Mouse (Mus musculus) C2C12 (cell line): ENCODE measurements around the gene Spdl1. TPM values are rescaled to one million over a fixed set of nuclear protein-coding genes. Genes with fewer than 3 reads are reported as not detected.
"Not testable (repeated sequence)": the region's sequence is repeated elsewhere in the genome, so short reads cannot be mapped to it uniquely, and the experiment has no call there.

Experiments
- H3K27me3 ChIP-seq: one replicate; pipeline ENCODE4 v1.6.1; 2011; ENCODE audit not compliant: control insufficient read depth, insufficient read depth, insufficient read length
- H3K36me3 ChIP-seq: one replicate; pipeline ENCODE4 v1.6.1; 2011; ENCODE audit not compliant: control insufficient read depth, insufficient read depth
- H3K4me3 ChIP-seq: one replicate; pipeline ENCODE4 v1.5.1; 2011; ENCODE audit warnings: mild to moderate bottlenecking, control low read depth; ENCODE audit not compliant: poor library complexity, insufficient read depth, severe bottlenecking
- H3K79me2 ChIP-seq: one replicate; pipeline ENCODE4 v1.6.1; 2011; ENCODE audit not compliant: control insufficient read depth, insufficient read depth
- H3K79me3 ChIP-seq: one replicate; pipeline ENCODE4 v1.6.1; 2011; ENCODE audit warnings: low read depth, control low read depth
- H3ac ChIP-seq: one replicate; pipeline ENCODE3; 2011; ENCODE audit warnings: low read depth; ENCODE audit not compliant: control insufficient read depth, insufficient read length
- CEBPB ChIP-seq: IDR thresholded peaks from one replicate; pipeline ENCODE4 v1.6.1; 2011; ENCODE audit warnings: low read depth, mild to moderate bottlenecking, control low read depth, moderate library complexity
- CTCF ChIP-seq: IDR thresholded peaks from one replicate; pipeline ENCODE4 v1.5.1; 2011; ENCODE audit not compliant: control insufficient read depth, insufficient read depth, insufficient read length
- FOSL1 ChIP-seq: IDR thresholded peaks from one replicate; pipeline ENCODE4 v1.8.0; 2011; ENCODE audit warnings: mild to moderate bottlenecking, low read length; ENCODE audit not compliant: poor library complexity, insufficient read depth, severe bottlenecking
- MAX ChIP-seq: IDR thresholded peaks from one replicate; pipeline ENCODE4 v1.6.1; 2011; ENCODE audit warnings: mild to moderate bottlenecking, control low read depth
- MYOD1 ChIP-seq: IDR thresholded peaks from one replicate; pipeline ENCODE4 v1.6.1; 2011; ENCODE audit warnings: low read depth; ENCODE audit not compliant: control insufficient read depth, insufficient read length
- MYOG ChIP-seq: IDR thresholded peaks from one replicate; pipeline ENCODE4 v1.6.1; 2011; ENCODE audit not compliant: control insufficient read depth, insufficient read length; ENCODE audit errors: extremely low read depth
- USF1 ChIP-seq: IDR thresholded peaks from one replicate; pipeline ENCODE4 v1.6.1; 2011; ENCODE audit warnings: low read depth, mild to moderate bottlenecking, control low read depth, moderate library complexity
- polyA plus RNA-seq: library from polyadenylated mRNA; unstranded; fragments of >200 nt; fragmentation: generic; extraction: Trizol; gene quantifications from one replicate; pipeline ENCODE4 v1.2.1, GENCODE M21; 2012; ENCODE audit warnings: missing spikeins

The Spdl1 gene
- polyA plus RNA-seq, 1 experiment = 11.5 TPM

DNA sequence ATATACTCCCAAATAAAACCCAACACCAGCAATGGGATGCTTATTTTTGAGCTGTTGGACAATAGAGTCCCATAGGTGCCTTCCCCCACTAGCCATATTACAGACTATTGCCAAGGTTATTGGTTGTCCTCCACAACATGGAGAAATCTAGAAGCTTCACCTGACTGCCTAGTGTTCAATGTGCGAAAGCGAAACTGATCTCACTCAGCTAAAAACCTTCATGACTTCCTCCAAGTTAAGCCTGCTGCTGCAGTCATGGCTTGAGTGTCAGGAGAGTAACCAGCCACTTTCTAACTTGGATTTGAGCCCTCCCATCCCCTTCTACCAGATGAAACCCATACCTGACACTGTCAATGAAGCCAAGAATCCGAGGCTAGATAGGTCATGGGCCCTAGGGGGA is 5.6 kb downstream of the Spdl1 start:
- H3K27me3 ChIP-seq = no peaks in the 10 kb centered on the region
- peaks cover 83% of the 10 kb centered on the region for H3K79me2 ChIP-seq
- H3K36me3 ChIP-seq = peaks cover 70% of the 10 kb centered on the region
- H3K4me3 ChIP-seq = no peak overlapping the region
- TF ChIP-seq MYOG (no peak), MYOD1 (no peak), USF1 (no peak), CTCF (no peak), FOSL1 (no peak)
- no peak overlapping the region for H3ac ChIP-seq
- peaks cover 53% of the 10 kb centered on the region for H3K79me3 ChIP-seq

DNA sequence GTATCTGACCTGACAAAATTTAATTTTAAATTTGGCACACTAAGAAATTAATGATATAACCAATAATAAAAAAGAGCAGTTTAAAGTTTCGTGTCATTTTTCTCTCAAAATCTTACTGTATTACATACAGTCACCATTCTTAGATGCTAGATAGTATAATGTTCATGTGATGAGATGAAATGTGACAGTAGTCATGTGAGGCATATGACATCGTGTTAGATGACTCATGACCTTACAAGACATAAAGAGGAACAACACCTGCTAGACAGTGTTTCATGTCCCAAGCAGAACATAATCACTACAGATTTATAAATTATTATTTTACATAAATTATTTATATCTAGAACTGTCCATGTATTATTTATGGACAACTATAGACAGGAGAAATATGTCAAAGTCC is 6.5 kb downstream of the Spdl1 start:
- Histone ChIP-seq H3K27me3 (no peaks in the 10 kb centered on the region), H3ac (no peak overlapping the region), H3K79me3 (peaks cover 44% of the 10 kb centered on the region), H3K79me2 (peaks cover 75% of the 10 kb centered on the region), H3K4me3 (no peak overlapping the region), H3K36me3 (peaks cover 78% of the 10 kb centered on the region)
- no peak for TF ChIP-seq MYOG
- no peak for TF ChIP-seq MYOD1
- TF ChIP-seq CEBPB = no peak
- TF ChIP-seq CTCF = no peak
- no peak for TF ChIP-seq MAX
- no peak for TF ChIP-seq FOSL1
- TF ChIP-seq USF1 = no peak

DNA sequence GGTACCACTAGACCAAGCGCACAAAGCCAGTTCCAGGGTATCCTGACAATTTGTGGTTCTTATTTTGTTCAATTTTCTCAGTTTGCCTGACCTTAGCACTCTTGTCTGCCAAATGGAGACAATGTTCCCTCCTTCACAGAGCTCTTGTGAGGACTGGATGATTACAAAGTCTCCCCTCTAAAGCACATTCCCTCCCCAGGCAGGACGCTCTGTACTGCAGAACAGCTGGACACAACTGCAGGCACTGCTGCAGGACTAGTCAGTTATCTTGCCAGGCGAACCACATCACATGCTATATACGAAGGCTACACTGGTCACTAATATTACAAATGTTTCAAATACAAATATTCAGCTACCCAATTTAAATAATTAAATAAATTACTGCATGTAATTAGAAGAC is 8.7 kb downstream of the Spdl1 start:
- TF ChIP-seq MYOG = no peak
- TF ChIP-seq FOSL1 = no peak
- no peak for TF ChIP-seq CTCF
- no peak for TF ChIP-seq USF1
- no peak for TF ChIP-seq MYOD1
- TF ChIP-seq MAX = no peak
- no peak for TF ChIP-seq CEBPB
- Histone ChIP-seq H3K4me3 (no peak overlapping the region), H3K79me3 (peaks cover 28% of the 10 kb centered on the region), H3ac (no peak overlapping the region), H3K79me2 (peaks cover 53% of the 10 kb centered on the region), H3K27me3 (no peaks in the 10 kb centered on the region), H3K36me3 (peaks cover 88% of the 10 kb centered on the region)

DNA sequence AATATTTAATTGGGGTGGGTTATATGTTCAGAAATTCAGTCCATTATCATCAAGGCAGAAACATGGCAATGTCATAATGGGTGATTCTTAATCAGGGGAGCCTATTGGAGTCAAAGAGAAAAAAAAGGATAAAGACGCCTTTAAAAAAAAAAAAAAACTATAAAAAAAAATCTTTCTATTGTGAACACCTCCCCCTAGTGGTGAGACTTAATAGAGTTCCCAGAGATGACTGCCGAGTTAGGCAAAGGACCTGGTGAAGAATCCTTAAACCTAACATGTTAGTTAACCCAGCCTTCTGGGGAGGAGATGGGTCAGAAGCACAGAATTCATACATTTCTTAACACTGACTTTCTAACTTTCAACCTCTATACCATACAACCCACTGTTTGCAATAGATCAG is 18.7 kb downstream of the Spdl1 start:
- Histone ChIP-seq H3K36me3 (peaks cover 84% of the 10 kb centered on the region), H3ac (no peak overlapping the region), H3K79me2 (no peaks in the 10 kb centered on the region), H3K79me3 (no peaks in the 10 kb centered on the region), H3K27me3 (no peaks in the 10 kb centered on the region), H3K4me3 (no peak overlapping the region)
- TF ChIP-seq USF1 (no peak), MYOD1 (no peak), FOSL1 (no peak), MAX (no peak), CEBPB (no peak), CTCF (no peak), MYOG (no peak)

DNA sequence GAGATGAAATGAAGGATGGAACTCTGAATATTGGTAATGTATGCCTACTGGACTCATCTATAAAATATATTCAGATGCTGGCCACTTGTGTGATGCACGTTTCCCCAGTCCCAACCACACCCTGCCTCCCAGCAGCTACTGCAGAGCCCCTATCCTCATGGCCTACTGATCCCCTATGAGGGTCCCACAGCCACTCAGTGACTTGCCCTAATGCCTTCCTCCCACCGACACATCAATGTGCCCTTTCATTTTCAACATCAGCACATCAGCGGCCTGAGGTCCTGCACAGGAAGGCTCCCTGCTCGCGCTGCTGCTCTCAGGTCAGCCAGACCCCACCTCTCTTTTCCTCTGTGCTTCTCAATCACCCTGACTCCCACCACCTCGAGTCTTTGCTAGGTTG is 19.1 kb downstream of the Spdl1 start:
- Histone ChIP-seq H3ac (no peak overlapping the region), H3K27me3 (no peaks in the 10 kb centered on the region), H3K4me3 (no peak overlapping the region), H3K79me3 (no peaks in the 10 kb centered on the region), H3K36me3 (peaks cover 83% of the 10 kb centered on the region), H3K79me2 (no peaks in the 10 kb centered on the region)
- TF ChIP-seq USF1 (no peak), MYOD1 (no peak), MAX (no peak), CEBPB (no peak), MYOG (no peak), FOSL1 (no peak), CTCF (no peak)

DNA sequence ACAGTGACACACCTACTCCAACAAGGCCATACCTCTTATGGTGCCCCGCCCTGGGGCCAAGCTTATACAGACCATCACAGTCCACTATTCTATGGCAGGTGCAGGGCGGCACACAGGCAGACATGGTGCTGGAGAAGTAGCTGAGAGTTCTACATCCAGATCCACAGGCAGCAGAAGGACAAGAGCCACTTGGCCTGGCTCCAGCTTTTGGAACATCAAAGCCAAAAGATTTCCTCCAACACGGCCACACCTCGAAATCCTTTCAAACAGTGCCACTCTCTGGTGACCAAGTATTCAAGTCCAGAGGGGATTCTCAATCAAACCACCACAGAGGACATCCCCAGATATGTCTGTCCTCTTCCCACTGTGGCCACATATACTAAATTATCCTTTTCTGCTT is 28.4 kb downstream of the Spdl1 start:
- not testable (repeated sequence) for H3K27me3 ChIP-seq, H3K4me3 ChIP-seq

DNA sequence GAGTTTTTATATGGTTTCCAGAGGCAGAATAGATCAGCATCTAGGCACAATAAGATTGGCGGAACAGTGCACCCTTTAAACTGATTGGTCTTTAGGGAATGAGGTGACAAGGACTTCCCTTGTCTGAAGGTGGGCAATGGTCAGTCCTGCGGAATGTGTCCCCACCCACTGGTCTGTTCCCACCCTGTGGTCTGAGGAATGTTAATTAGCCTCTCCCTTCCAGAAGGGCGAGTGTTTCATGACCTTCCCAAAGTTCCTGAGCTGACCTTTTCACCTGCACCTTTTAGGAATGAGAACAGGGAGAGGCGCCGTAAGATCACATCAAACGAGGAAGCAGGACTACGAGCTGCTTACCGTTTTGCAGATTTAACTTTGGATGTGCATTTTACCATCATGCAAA is 35.4 kb downstream of the Spdl1 start:
- H3K27me3 ChIP-seq, H3K4me3 ChIP-seq, H3ac ChIP-seq, H3K79me2 ChIP-seq, H3K79me3 ChIP-seq, H3K36me3 ChIP-seq: not testable (repeated sequence)

More for the DNA sequence above, 28.4 kb downstream of the Spdl1 start:
- H3K79me2 ChIP-seq, H3ac ChIP-seq, H3K79me3 ChIP-seq: not testable (repeated sequence)
- peaks cover 16% of the 10 kb centered on the region for H3K36me3 ChIP-seq
